Mouse (Mus musculus): ENCODE measurements at regions not wholly inside any gene's neighbourhood (a gene's known extent, or its start where the extent isn't known, plus 50 kb on each side); places are given as distances from the start of the nearest gene placed in this dataset.

- no peak for DNase-seq
Observed at GRCm38 (mm10) chr13:58495390-58496073, 92.4 kb upstream of the Hnrnpk start.

GRCm38 (mm10) chr13:58494726-58495125, 91.6 kb upstream of the Hnrnpk start:
- no peak for DNase-seq

GRCm38 (mm10) chr13:58490829-58491228, 87.7 kb upstream of the Hnrnpk start:
- no peak for DNase-seq

- DNase-seq: no peak
Observed at GRCm38 (mm10) chr13:58485011-58485410, 81.9 kb upstream of the Hnrnpk start.

- DNase-seq: no peak
Observed at GRCm38 (mm10) chr13:58482701-58483100, 79.6 kb upstream of the Hnrnpk start.

- DNase-seq: no peak
Observed at GRCm38 (mm10) chr13:58480928-58481598, 77.9 kb upstream of the Hnrnpk start.

GRCm38 (mm10) chr13:58480388-58480927, 77.3 kb upstream of the Hnrnpk start:
- DNase-seq: no peak

GRCm38 (mm10) chr13:58478438-58478837, 75.3 kb upstream of the Hnrnpk start:
- DNase-seq: peak; percentile 18 to 26

GRCm38 (mm10) chr13:58477253-58477652, 74.1 kb upstream of the Hnrnpk start:
- no peak for DNase-seq

GRCm38 (mm10) chr13:58476033-58476830, 73.1 kb upstream of the Hnrnpk start:
- no peak for DNase-seq

GRCm38 (mm10) chr13:58475495-58475894, 72.4 kb upstream of the Hnrnpk start:
- no peak for DNase-seq

GRCm38 (mm10) chr13:58472455-58472854, 69.3 kb upstream of the Hnrnpk start:
- peak in 1 of 2 experiments; percentile 42 for DNase-seq

- peak; percentile 29 to 52 for DNase-seq
Observed at GRCm38 (mm10) chr13:58471704-58472103, 68.6 kb upstream of the Hnrnpk start.

GRCm38 (mm10) chr13:58469731-58470130, 66.6 kb upstream of the Hnrnpk start:
- peak in 1 of 2 experiments; percentile 25 for DNase-seq

- DNase-seq: no peak
Observed at GRCm38 (mm10) chr13:58467097-58467642, 64.0 kb upstream of the Hnrnpk start.

- no peak for DNase-seq
Observed at GRCm38 (mm10) chr13:58465206-58466104, 62.3 kb upstream of the Hnrnpk start.

All from kidney, postnatal 36 days (tissue).